Mouse (Mus musculus) E14TG2a.4 (cell line): ENCODE data around the gene Gm45713.

Experiments
- CTCF ChIP-seq: conservative IDR thresholded peaks from 2 replicates; pipeline ENCODE4 v1.5.1; 2014; ENCODE audit warnings: low read length
- NANOG ChIP-seq: IDR thresholded peaks from 2 replicates; pipeline ENCODE4 v1.6.1; 2014; ENCODE audit warnings: borderline replicate concordance, low read length, mixed read lengths
- POU5F1 ChIP-seq: IDR thresholded peaks from 2 replicates; pipeline ENCODE4 v1.6.1; 2014; ENCODE audit warnings: low read length, borderline replicate concordance

- TF ChIP-seq CTCF (no peak), NANOG (no peak), POU5F1 (no peak)
Measured at GRCm38 (mm10) chr7:45160316-45160800, 24.3 kb upstream of the Gm45713 start.
